Mouse (Mus musculus) lung, adult 18-20 months (tissue): Measurements from ENCODE around the gene Stpg3.
A peak's percentile ranks its signal among the peaks of the same experiment; 100 is the strongest.

Experiments used
- DNase-seq, 2 experiments: peaks; one replicate each; pipeline ENCODE4 v3.0.0; 2022; ENCODE audit warnings: mixed read lengths in 2 of 2

Stpg3 gene

GRCm38 (mm10) chr2:25178285-25178972 lies 36.0 kb downstream of the Stpg3 start:
- DNase-seq = peak in 1 of 2 experiments; percentile 35

GRCm38 (mm10) chr2:25177685-25178084 lies 36.8 kb downstream of the Stpg3 start:
- peak; percentile 72 to 81 for DNase-seq

GRCm38 (mm10) chr2:25177076-25177475 lies 37.4 kb downstream of the Stpg3 start:
- no peak for DNase-seq

- DNase-seq = peak; percentile 70 to 71
These were observed 37.9 kb downstream of the Stpg3 start for GRCm38 (mm10) chr2:25176573-25176972.

- no peak for DNase-seq
These were observed 38.8 kb downstream of the Stpg3 start for GRCm38 (mm10) chr2:25175690-25176078.

- no peak for DNase-seq
These were observed 39.4 kb downstream of the Stpg3 start for GRCm38 (mm10) chr2:25174866-25175689.

GRCm38 (mm10) chr2:25173821-25174220 lies 40.6 kb downstream of the Stpg3 start:
- DNase-seq = no peak

- DNase-seq = peak; percentile 81 to 86
These were observed 41.8 kb downstream of the Stpg3 start for GRCm38 (mm10) chr2:25172629-25173028.

GRCm38 (mm10) chr2:25171769-25172153 lies 42.7 kb downstream of the Stpg3 start:
- no peak for DNase-seq

- DNase-seq = no peak
These were observed 43.2 kb downstream of the Stpg3 start for GRCm38 (mm10) chr2:25171101-25171768.

- peak in 1 of 2 experiments; percentile 68 for DNase-seq
These were observed 43.9 kb downstream of the Stpg3 start for GRCm38 (mm10) chr2:25170326-25171100.

- no peak for DNase-seq
These were observed 44.7 kb downstream of the Stpg3 start for GRCm38 (mm10) chr2:25169778-25170177.

- no peak for DNase-seq
These were observed 45.8 kb downstream of the Stpg3 start for GRCm38 (mm10) chr2:25168665-25168978.

GRCm38 (mm10) chr2:25167919-25168664 lies 46.3 kb downstream of the Stpg3 start:
- DNase-seq = peak; percentile 73 to 78

- DNase-seq = no peak
These were observed 47.0 kb downstream of the Stpg3 start for GRCm38 (mm10) chr2:25167481-25167880.
